Mouse (Mus musculus): Measurements from ENCODE around the gene Cbx8. TPM values are rescaled to one million over a fixed set of nuclear protein-coding genes. Genes with fewer than 3 reads are reported as not detected.

Cbx8 gene
- total and polyA plus RNA-seq, 2 experiments from 2014 or later = 7.6 to 15.5 TPM

DNA sequence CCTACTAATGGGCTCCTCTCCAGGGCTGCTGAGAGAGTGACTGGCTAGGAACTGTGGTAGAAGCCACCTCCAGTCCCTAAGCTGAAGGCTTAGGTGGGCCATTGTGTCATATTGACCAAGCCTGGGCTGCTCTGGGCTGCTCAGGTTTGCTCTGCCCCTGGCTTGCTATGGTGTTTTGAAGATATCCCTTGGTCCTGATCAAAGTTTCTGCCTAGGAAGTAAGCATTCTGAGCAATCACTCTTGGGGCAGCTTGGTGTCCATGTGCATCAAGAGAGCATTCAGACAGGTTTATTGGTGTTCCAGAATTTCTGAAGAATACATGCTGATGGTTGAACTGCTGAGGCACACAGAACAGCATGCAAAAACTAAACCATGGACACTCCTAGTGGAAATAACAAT lies 10.7 kb upstream of the Cbx8 start:
- H3K4me1 ChIP-seq (ENCODE audit: insufficient read depth, low read length) = peaks cover 23% of the 10 kb centered on the region
- no peaks in the 10 kb centered on the region for H3K9me3 ChIP-seq (ENCODE audit: low read length)

DNA sequence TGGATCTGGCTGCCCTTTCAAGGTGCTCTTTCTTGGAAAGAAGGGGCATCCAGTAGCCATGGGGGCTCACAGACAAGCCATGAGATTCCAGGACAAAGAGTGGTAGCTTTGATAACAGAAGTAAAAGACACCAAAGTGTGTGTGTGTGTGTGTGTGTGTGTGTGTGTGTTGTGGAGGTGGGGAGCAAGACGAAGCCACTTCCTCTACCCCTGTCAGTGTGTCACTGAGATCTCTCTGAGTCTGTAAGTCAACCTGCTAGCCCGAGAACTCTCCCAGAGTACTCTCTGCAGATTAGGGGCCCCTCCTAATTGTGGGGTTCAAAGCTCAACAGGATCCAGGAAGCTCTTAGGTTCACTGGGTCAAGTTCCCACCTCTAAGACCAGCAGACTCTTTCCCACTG lies 9.6 kb upstream of the Cbx8 start:
- 8% methylated on average over 2 of the region's 2 CpGs for WGBS
- no peak overlapping the region for H3K27ac ChIP-seq (ENCODE audit: low read depth, low read length)
- H3K4me3 ChIP-seq (ENCODE audit: low read depth, low read length) = no peak overlapping the region
- no peaks in the 10 kb centered on the region for H3K9me3 ChIP-seq (ENCODE audit: low read length)
- H3K4me2 ChIP-seq (ENCODE audit: low read depth, low read length, poor library complexity, severe bottlenecking) = no peak overlapping the region
- DNase-seq (ENCODE audit: low spot score) (no peak), ATAC-seq (ENCODE audit: low FRiP score) (no peak)
- no peak for TF ChIP-seq CTCF (IDR thresholded peaks at IDR 0.05)
- no peak overlapping the region for H3K9ac ChIP-seq (replicated peaks; ENCODE audit: low read length, poor library complexity, severe bottlenecking)
- H3K27me3 ChIP-seq (ENCODE audit: insufficient read depth, low read length) = peaks cover 41% of the 10 kb centered on the region
- peaks cover 18% of the 10 kb centered on the region for H3K4me1 ChIP-seq (ENCODE audit: insufficient read depth, low read length)
- no peaks in the 10 kb centered on the region for H3K36me3 ChIP-seq (ENCODE audit: insufficient read depth, low read length)

More for the DNA sequence above, 10.7 kb upstream of the Cbx8 start:
- H3K27ac ChIP-seq (ENCODE audit: low read depth, low read length) = no peak overlapping the region
- DNase-seq (ENCODE audit: low spot score) (no peak), ATAC-seq (ENCODE audit: low FRiP score) (no peak)
- no peak overlapping the region for H3K4me2 ChIP-seq (ENCODE audit: low read depth, low read length, poor library complexity, severe bottlenecking)
- H3K9ac ChIP-seq (replicated peaks; ENCODE audit: low read length, poor library complexity, severe bottlenecking) = no peak overlapping the region
- H3K4me3 ChIP-seq (ENCODE audit: low read depth, low read length) = no peak overlapping the region
- TF ChIP-seq CTCF (IDR thresholded peaks at IDR 0.05) = no peak
- H3K27me3 ChIP-seq (ENCODE audit: insufficient read depth, low read length) = peaks cover 32% of the 10 kb centered on the region
- no peaks in the 10 kb centered on the region for H3K36me3 ChIP-seq (ENCODE audit: insufficient read depth, low read length)

GRCm38 (mm10) chr11:119048133-119048510 lies 7.4 kb upstream of the Cbx8 start:
- 1% methylated on average over 13 of the region's 13 CpGs for WGBS
- Histone ChIP-seq H3K36me3 (ENCODE audit: insufficient read depth, low read length) (no peaks in the 10 kb centered on the region), H3K4me2 (ENCODE audit: low read depth, low read length, poor library complexity, severe bottlenecking) (no peak overlapping the region), H3K9ac (replicated peaks; ENCODE audit: low read length, poor library complexity, severe bottlenecking) (no peak overlapping the region), H3K27ac (ENCODE audit: low read depth, low read length) (no peak overlapping the region), H3K9me3 (ENCODE audit: low read length) (no peaks in the 10 kb centered on the region), H3K27me3 (ENCODE audit: insufficient read depth, low read length) (peaks cover 62% of the 10 kb centered on the region), H3K4me3 (ENCODE audit: low read depth, low read length) (no peak overlapping the region), H3K4me1 (ENCODE audit: insufficient read depth, low read length) (peaks cover 11% of the 10 kb centered on the region)
- ATAC-seq (ENCODE audit: low FRiP score) (no peak), DNase-seq (ENCODE audit: low spot score) (no peak)
- no peak for TF ChIP-seq CTCF (IDR thresholded peaks at IDR 0.05)

DNA sequence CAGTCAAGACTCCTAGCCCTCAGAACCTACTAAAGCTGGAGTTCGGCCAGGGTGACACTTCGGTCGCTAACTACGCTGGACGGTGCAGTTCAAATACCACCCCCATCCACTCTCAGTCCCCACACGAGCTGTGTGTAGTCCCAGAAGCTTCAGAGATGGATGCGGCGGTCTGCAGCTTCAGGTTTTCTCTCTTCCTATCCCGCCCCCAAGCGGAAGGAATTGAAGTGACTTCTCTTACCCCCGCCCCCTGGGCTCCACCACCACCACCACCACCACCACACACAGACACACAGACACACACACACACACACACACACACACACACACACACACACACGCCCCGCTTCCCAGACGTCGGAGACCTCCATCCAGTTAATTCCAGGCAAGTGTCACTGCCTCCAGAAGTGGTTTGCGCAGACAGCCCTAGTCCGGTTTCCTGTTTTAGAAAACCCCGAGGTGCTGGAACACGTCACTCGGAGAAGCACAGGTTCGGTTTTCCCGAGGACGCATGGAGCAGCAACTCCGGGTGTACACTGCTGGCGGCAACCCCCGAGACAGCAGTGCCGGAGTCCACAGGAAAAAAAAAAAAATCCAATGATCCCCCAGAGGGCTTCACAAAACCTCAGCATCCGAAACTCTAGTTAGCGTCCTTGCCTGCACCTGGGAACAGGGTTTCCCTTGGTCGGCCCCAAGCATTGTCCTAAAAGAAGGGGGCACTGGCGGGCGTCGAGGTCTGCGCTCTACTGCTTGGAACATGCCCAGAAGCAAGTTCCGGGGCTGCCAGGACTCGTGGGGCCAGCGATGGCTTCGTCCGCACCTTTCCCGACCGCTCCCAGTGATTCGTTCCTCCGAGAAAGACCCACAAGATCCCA lies 6.7 kb upstream of the Cbx8 start:
- Histone ChIP-seq H3K4me3 (ENCODE audit: low read depth, low read length) (0 out of 2 replicates have a peak overlapping the region, but pooled peaks have one; percentile 34), H3K27ac (ENCODE audit: low read depth, low read length) (no peak overlapping the region), H3K9me3 (ENCODE audit: low read length) (no peaks in the 10 kb centered on the region), H3K36me3 (ENCODE audit: insufficient read depth, low read length) (no peaks in the 10 kb centered on the region), H3K27me3 (ENCODE audit: insufficient read depth, low read length) (peaks cover 68% of the 10 kb centered on the region), H3K4me1 (ENCODE audit: insufficient read depth, low read length) (peaks cover 5% of the 10 kb centered on the region), H3K9ac (replicated peaks; ENCODE audit: low read length, poor library complexity, severe bottlenecking) (no peak overlapping the region), H3K4me2 (ENCODE audit: low read depth, low read length, poor library complexity, severe bottlenecking) (peak overlapping the region; percentile 59)
- ATAC-seq (ENCODE audit: low FRiP score) (peak; percentile 28; the same call in 1 of the 2 replicates), DNase-seq (ENCODE audit: low spot score) (no peak)
- peak; percentile 44 for TF ChIP-seq CTCF (IDR thresholded peaks at IDR 0.05)
- under 1% methylated on average over 43 of the region's 43 CpGs for WGBS

DNA sequence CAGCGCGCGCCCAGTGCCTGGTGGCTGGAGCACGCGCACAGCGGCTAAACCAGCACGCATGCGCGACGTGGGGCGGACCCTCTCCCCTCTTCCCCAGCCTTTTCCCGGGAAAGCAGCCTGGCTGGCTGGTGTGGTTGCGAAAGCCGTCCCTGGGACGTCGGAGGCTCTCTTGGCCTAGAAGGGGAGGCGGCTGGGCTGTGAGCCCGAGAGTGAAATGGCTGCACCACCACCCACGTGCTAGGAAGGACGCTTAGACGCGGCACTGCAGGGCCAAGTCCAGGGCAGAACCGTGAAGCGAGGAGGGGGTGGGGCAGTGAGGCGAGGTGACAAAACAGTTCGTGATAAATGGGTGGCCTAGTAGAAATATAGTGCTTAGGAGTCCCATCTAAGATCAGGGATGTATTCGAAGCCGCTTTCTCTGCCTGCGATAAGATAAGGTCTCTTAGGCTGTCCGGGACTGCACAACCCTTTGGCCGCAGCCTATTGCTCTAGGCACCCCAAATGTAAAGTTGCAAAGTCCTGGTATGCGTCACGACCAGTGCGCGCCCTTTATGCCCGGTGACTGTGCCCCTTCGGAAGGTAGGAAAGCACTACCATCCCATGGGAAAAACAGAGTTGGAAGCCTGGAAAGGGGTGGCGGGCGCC lies 6.0 kb upstream of the Cbx8 start:
- ATAC-seq (ENCODE audit: low FRiP score) (peak; percentile 3; the same call in 1 of the 2 replicates), DNase-seq (ENCODE audit: low spot score) (peak; percentile 60)
- 2% methylated on average over 39 of the region's 39 CpGs for WGBS
- Histone ChIP-seq H3K4me2 (ENCODE audit: low read depth, low read length, poor library complexity, severe bottlenecking) (peak overlapping the region; percentile 59), H3K9ac (replicated peaks; ENCODE audit: low read length, poor library complexity, severe bottlenecking) (0 out of 2 replicates have a peak overlapping the region, but pooled peaks have one; percentile 25), H3K4me1 (ENCODE audit: insufficient read depth, low read length) (no peaks in the 10 kb centered on the region), H3K27me3 (ENCODE audit: insufficient read depth, low read length) (peaks cover 75% of the 10 kb centered on the region), H3K9me3 (ENCODE audit: low read length) (no peaks in the 10 kb centered on the region), H3K27ac (ENCODE audit: low read depth, low read length) (no peak overlapping the region), H3K36me3 (ENCODE audit: insufficient read depth, low read length) (no peaks in the 10 kb centered on the region), H3K4me3 (ENCODE audit: low read depth, low read length) (peak overlapping the region; percentile 34)
- TF ChIP-seq CTCF (IDR thresholded peaks at IDR 0.05) = no peak

Data from midbrain, postnatal 0 days (tissue).